Mouse (Mus musculus) frontal cortex, postnatal 14 days (tissue): ENCODE data around the gene Parp6.

ENCODE experiments used
- DNase-seq, 2 experiments: peaks; one replicate each; pipeline ENCODE4 v3.0.0; 2022; ENCODE audit warnings: low spot score in 2 of 2

The Parp6 gene

GRCm38 (mm10) chr9:59655958-59656634, 39.0 kb downstream of the Parp6 start, which contains the start of gene Pkm:
TSS of gene Pkm (plus strand) at chr9:59656368.
- peak; percentile 93 to 96 for DNase-seq

- DNase-seq: peak; percentile 78
Measured at GRCm38 (mm10) chr9:59656635-59657617, 39.8 kb downstream of the Parp6 start.

GRCm38 (mm10) chr9:59658146-59658545, 41.1 kb downstream of the Parp6 start:
- no peak for DNase-seq

DNA sequence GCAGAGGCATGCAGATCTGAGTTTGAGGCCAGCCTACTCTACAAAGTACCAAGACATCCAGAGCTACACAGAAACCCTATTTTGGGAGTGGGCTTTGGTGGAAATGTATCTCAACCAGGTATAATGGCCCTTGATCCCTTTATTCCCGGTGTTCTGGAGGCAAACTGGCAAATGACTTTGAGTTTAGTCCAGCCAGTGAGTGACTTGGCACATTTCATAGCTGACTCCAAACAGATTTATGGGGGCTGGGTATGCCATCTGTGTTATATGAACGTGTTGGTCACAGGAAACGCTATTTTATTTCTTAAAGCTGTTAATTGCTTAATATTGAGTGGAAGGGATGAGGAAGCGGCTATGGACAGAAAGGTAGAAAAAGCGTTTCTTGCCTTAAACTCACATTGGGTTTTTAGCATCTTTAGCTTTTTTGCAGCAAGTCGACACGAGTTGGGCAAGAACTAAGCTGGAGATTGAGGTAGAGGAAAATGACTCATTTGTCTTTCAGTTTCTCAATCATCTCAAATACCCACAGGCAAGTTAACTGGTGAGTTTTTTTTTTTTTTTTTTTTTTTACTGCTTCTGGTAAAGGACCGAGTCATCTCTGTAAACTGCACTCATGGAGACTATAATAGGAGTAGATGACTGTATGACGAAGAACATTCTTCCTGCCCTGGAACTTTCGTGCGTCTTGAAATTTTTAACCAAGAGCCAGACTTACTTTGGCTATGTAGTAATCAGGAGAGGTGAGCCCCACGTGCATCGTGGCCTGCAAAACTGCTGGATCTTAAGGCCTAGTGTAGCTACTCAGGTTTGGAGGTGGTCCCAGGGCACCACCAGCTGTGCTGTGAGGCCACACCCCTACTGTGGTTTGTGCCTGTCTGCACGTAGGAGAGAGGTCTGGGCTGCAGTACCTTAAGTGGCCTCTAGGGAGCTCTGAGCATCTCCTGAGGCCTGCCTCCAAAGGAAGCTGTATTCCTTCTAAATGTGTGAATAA, 42.2 kb downstream of the Parp6 start:
- peak; percentile 74 to 75 for DNase-seq

DNA sequence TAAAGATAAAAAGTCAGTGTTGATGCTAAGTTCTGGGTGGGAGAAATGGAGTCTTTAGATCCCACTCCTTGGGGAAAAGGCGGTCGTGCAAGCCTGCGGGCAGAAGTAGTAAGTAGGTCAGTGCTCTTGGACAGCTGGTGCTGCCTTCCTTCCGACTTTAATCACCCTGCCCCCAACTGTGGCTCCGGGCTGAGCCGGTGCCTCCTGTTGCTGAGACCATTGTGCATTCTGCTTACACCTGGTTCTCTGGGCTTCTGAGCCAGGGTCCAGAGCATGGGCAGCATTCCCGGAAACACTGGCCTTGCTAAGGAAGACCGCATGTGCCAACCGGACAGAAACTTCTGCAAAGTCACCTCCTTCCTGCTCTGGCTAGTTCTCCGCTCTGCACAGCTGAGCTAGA, 43.3 kb downstream of the Parp6 start:
- peak in 1 of 2 experiments; percentile 36 for DNase-seq

DNA sequence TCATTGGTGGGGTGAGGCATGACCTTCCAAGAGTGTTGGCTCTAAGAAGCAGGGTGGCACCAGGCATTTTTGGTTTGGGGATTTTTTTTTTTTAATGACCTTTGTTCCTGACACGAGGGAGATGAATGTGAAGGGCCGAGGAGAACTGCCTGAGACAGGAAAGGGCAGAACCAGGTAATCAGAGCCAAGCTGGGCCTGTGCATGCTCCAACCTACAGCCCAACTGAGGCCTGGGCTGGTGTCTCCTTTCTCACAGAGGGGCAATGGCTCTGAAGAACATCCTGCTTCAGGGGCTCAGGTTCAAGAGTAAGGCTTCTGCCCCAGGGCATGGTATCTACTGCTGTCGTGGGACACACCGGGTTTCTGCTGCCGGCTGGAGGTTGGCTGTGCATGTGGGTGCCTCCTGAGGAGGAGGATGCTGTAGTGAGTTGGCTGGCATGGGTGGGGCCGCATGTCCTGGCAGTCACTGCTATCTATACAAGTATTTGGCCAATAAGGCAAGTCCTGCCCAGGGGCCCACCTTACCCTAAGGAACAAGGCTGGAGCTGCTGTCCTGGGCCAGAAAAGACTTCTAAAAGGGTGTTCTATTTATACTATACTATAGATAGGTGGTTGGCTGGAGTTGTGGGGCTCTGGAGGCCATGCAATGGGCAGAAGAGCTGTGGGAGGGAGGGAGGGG, 44.4 kb downstream of the Parp6 start:
- DNase-seq: no peak

DNA sequence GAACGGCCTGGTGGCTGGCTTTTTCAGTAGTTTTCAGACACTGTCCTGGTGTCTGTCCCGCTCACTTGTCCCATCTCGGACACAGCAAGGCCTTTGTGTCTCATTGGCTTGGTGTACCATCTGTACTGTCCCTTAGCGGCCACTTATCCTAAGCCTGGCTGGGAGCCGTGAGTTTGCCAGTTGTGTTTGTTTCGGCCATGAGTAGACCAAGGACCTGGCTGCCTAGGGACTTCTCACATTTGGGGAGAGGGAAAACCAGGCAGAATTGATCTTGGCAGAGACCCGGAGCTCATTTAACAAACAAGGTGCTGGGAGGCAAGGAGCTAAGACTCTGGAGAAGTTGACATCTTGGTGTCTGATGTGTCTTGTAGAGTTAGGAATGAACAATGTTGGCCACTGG, 46.1 kb downstream of the Parp6 start:
- DNase-seq: no peak

DNA sequence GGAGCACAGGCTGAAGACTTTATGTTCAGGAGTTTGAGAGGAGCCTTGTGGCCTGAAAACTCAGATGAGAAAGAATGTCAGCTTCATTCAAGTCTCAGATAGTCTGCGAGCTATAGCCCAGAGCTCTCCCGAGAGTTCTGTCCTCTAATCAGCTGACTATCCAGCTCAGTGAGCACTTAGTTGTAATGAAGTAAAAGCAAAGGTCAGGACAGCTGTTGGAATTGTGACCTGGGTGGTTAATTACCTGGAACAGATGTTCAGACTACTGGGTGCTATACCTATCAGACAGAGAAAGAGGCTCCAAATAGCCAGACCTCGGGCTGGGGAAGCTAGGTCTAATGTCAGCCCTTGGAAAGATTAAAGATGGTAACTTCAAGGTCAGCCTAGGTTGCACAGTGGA, 46.9 kb downstream of the Parp6 start:
- no peak for DNase-seq

DNA sequence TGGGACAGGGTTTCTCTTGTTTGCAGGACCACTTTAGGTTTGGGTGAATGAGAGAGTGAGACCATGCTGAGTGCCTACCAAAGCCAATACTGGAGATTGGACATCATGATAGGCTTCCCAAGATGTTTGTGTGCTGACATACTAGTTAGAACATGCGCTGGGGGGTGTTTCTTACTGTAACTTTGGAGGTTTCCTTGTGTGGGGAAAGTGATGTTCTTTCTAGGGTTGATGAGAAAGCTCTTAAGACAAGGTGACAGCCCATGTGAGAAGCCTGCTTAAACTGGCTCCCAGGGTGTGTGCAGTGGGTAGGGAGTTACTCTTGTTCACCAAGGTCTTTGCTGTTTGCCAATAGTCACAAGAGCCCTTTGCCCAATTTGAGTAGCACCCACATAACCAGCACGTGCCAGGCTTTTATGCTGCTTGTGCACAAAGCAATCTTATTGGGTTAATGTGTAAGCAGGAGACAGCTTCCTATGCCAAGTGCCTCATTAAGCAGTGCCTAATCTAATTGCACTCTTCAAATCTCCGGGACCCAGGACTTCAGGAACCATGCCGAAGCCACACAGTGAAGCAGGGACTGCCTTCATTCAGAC, 47.7 kb downstream of the Parp6 start:
- no peak for DNase-seq

DNA sequence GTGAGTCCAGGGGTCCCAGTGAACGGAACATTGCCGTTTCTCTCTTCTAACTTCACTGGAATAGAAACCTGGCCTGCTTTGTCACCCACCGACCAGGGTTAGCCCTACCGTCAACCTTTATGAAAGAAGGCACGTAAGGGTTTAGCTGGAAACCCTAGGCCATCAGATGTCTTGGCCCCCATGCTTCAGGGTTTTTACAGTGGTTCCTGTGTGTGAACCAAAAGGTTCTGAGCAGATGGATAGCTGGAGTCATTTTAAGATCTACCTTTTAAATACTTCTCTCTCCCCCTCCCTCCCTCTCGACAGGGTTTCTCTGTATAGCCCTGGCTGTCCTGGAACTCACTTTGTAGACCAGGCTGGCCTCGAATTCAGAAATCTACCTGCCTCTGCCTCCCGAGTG, 48.9 kb downstream of the Parp6 start:
- DNase-seq: no peak

DNA sequence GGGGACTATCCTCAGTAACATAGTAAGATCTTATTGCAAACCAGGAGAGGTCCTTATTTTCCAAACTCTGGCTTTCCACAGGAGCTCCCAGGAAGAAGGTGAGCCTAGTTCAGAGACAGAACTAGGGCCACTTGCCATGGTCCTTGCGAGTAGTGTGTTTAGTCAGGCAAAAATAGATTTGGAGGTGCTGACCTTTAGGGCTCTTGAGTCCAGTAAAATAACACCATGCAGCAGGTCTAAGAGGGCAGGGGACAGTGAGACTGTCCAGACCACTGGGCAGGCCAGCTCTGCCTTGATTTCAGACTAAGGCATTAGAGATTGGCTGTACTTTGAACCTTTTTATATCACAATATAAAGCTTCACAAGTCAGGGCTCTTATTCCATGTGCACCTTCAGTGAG, 49.7 kb downstream of the Parp6 start:
- no peak for DNase-seq

DNA sequence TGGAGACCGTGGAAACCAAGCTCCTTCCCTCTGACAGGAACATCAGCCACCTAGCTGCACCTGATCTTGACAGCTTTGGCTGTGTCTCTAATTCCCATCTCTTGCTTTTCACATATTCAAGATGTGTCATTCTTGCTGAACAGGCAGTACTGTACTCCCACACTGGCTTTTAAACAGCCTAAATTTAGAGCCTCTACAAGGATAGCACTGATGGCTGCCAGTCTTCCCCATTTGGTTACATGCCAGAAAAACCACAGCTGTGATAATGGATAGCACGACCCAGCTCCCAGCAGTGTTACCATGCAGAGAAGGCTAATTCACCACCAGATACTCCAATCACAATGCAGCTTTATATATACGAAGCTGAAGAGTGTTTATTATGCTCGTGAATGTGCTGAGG, 50.2 kb downstream of the Parp6 start:
- no peak for DNase-seq

- no peak for DNase-seq
Measured at GRCm38 (mm10) chr9:59667904-59668303, 50.8 kb downstream of the Parp6 start.

GRCm38 (mm10) chr9:59668473-59668872, 51.4 kb downstream of the Parp6 start:
- no peak for DNase-seq

DNA sequence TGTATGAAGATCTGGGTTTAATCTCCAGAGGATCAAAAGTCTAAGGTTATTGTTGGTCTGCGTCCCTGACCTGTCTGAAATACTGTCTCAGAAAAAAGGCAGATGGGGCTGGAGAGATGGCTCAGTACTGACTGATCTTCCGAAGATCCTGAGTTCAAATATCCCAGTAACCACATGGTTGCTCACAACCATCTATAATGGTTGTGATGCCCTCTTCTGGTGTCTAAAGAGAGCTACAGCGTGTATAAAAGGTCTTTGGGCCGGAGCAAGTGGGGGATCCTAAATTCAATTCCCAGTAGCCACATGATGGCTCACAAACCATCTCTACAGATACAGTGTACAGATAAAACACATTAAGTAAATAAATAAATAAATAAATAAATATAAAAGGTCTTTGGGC, 52.1 kb downstream of the Parp6 start:
- no peak for DNase-seq

DNA sequence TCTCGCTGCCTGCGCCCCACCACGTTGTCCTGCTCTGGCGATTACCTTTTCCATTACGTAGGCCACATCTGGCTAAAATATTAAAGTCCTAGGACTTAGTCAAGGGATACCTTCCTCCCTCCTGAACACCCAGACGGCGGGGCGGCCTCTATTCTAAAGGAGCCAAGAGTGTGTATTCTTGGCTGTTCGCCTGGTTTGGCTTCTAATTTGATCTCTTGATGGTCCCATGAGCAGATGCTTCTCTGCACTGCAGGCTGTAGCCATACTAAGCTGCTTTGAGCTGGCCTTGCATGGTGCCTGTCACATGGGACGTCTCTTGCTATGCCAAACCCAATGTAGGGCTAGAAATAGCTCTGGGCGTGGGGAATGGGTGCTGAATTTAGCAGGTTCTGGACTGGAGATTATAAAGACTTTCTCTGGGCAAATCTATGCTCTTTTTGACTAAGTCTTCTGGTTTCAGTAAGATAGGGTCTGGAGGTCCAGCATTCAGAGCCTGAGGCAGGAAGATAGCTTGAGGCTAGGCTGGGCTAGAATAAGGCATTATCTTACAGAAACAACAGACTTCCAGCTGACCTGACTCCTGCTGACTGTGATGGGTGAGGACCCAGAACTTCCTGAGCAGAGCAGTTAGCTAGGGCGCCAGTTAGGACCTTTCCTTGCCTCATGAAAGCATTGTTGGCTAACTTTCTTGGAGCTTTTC, 55.3 kb downstream of the Parp6 start:
- DNase-seq: no peak

DNA sequence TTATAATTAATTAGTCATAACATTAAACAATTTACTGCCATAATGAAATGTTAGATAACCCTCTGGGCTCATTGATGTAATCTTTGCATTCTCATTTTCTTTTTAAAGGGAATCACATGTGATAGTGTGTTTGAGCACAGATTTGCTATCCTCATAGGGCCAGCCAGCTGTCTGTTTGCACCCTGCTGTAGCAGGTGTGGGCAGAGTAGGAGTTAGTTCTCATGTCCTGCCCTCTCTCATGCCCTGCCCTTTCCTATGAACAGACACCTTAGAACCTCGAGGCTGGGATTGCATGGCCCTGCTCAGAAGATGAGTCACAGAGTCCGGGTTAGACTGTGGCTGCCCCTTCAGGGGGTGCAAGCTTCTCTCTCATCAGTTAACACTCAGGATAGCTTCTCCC, 56.3 kb downstream of the Parp6 start:
- DNase-seq: no peak

DNA sequence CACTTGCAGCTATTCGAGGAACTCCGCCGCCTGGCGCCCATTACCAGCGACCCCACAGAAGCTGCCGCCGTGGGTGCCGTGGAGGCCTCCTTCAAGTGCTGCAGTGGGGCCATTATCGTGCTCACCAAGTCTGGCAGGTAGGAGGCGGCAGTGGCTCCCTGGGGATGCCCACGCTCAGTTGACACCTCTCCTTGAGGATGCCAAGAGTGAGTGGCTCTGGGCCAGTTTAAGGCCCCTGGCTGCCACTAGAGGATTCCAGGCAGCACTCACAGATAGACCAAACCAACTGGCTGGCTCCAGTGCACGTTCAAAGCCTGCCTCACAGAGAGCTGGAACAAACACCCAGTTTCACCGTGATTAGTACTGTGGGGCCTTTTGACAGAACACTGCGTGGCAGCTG, 58.5 kb downstream of the Parp6 start:
- DNase-seq: no peak

DNA sequence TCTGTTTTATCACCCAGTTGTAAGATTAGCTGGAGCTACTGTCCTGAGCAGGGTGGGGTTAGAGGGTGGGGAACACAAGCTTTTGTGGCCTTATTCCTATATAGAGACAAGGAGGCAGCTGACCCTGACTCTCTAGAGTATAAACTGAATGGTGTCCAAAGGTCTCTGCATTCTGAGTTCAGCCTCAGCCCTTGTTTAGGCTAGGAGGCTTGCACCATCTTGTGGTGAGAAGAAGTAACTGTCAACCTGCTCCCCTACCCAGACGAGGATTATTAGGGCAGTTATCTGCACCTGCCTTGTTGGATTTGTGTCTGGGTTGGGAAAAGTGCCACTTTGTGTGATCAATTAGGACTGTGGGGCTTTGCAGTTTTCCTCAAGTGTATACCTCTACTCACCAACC, 61.2 kb downstream of the Parp6 start:
- no peak for DNase-seq
